Mouse (Mus musculus) stomach, postnatal 0 days (tissue): ENCODE data around the gene Tgfbi.

ENCODE experiments used
- CTCF ChIP-seq: IDR thresholded peaks from 2 replicates; pipeline ENCODE4 v1.5.1; 2016; ENCODE audit warnings: antibody characterized with exemption, low read depth, mild to moderate bottlenecking, moderate library complexity
- EP300 ChIP-seq: optimal IDR thresholded peaks from 2 replicates; pipeline ENCODE3; 2016; ENCODE audit warnings: antibody characterized with exemption

DNA sequence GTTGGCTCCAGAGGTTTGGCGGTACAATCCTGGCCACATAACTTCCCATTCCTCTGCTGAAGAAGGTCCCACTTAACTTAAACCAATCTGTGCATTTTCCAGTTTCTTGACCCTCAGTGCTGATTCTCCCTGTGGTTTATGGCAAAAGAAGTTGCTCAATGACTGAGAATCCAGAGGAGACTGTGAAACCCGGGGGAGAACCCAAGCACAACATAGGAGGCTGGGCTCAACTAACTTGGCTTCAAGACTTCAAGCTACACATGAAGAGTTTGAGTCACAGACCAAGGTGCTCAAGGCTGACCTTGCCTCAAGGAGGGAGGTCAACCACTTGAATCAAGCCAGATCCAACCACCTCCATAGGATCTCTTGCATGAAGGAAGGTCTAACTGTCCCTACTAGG, 9.8 kb upstream of the Tgfbi start:
- TF ChIP-seq CTCF (no peak), EP300 (no peak)
